Mouse (Mus musculus) embryonic fibroblast, embryonic 13.5 days (primary cell): ENCODE measurements around the gene Nol6.

Experiments
- CTCF ChIP-seq: IDR thresholded peaks from 2 replicates; pipeline ENCODE4 v1.5.1; 2011; ENCODE audit warnings: mild to moderate bottlenecking, control low read depth, low read length, moderate library complexity, borderline replicate concordance; ENCODE audit not compliant: insufficient read depth
- POLR2A ChIP-seq: IDR thresholded peaks from 2 replicates; pipeline ENCODE4 v1.6.1; 2011; ENCODE audit warnings: low read depth, mild to moderate bottlenecking, control low read depth, low read length, moderate library complexity

- TF ChIP-seq CTCF (no peak), POLR2A (no peak)
Measured at GRCm38 (mm10) chr4:41092958-41093357, 31.3 kb downstream of the Nol6 start.
